Mouse (Mus musculus) olfactory bulb, adult 2 months (tissue): ENCODE measurements around the gene 1700023F06Rik.

Experiments
- CTCF ChIP-seq: fragments of 200-500 bp; IDR thresholded peaks from 2 replicates; pipeline ENCODE4 v1.5.1; 2012; ENCODE audit warnings: low read depth, mild to moderate bottlenecking, low read length, moderate library complexity; ENCODE audit not compliant: insufficient read depth
- POLR2A ChIP-seq: fragments of 200-500 bp; IDR thresholded peaks from 2 replicates; pipeline ENCODE4 v1.6.1; 2012; ENCODE audit warnings: mild to moderate bottlenecking, low read depth, low read length, moderate library complexity; ENCODE audit not compliant: insufficient read depth

GRCm38 (mm10) chr11:103177815-103178485 is 30.4 kb downstream of the 1700023F06Rik start:
- TF ChIP-seq POLR2A: no peak
- no peak for TF ChIP-seq CTCF
